ENCODE assay signal across 8 mouse cellular contexts in the genomic region with DNA sequence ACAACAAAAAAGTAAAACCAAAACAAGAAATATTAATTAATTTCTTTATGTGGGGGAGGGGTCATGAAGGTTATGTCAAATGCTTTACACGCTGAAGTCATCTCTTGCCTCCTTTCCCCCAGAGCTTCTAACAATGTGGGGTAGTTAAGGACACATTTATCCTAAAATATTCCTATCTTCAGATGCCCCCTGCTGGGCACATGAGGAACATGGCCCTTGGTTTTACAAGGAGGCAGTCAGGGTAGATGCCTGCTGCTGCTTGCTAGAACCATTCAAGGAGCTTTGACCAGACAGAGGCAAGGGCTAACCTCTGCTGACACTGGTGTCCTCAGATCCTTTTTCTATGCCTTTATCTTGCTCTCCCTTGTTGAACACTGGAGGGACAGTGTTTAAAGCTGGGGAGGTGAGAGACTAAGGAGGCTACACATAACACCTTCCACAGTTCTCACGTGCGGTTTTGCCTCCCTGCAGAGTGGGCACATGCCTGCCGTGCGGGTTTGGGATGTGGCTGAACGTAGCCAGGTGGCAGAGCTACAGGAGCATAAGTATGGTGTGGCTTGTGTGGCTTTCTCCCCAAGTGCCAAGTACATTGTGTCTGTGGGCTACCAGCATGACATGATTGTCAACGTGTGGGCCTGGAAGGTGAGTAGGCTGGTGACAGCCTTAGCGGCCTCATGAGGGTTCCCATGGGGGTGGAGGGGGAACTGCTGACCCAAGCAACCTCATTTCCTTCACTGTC. TPM values are rescaled to one million over a fixed set of nuclear protein-coding genes. Genes with fewer than 3 reads are reported as not detected.
DNase-seq lines count a peak whose midpoint lies in the region; ATAC-seq and TF ChIP-seq lines count a peak whose summit lies in the region.

No protein-coding gene starts in this region.

- H3K4me2 ChIP-seq in liver, embryonic 11.5 days = no peak overlapping the region
- no peak overlapping the region for H3K4me2 ChIP-seq in lung, postnatal 0 days (replicated peaks; ENCODE audit: low read depth, low read length)

- no peak overlapping the region for H3K9ac ChIP-seq in liver, adult 2 months (ENCODE audit: low read depth, low read length)
- H3K9ac ChIP-seq in liver, embryonic 11.5 days (ENCODE audit: low read depth, low read length) = no peak overlapping the region
- H3K9ac ChIP-seq in lung, postnatal 0 days (replicated peaks; ENCODE audit: low read depth) = no peak overlapping the region

- no peak overlapping the region for H3K4me3 ChIP-seq in liver, adult 2 months (ENCODE audit: insufficient read depth, low read depth, low read length)
- H3K4me3 ChIP-seq in liver, embryonic 11.5 days (ENCODE audit: low read depth, low read length) = no peak overlapping the region
- no peak overlapping the region for H3K4me3 ChIP-seq in lung, postnatal 0 days (ENCODE audit: low read depth, low read length)

- no peaks in the 10 kb centered on the region for H3K79me2 ChIP-seq in liver, adult 2 months (ENCODE audit: control insufficient read depth, insufficient read depth, low read length)

- ATAC-seq in liver, embryonic 11.5 days (replicated peaks; ENCODE audit: low FRiP score) = no peak
- ATAC-seq in lung, postnatal 0 days = peak; percentile 44; the same call in 1 of the 2 replicates

- H3K27me3 ChIP-seq in liver, adult 2 months (ENCODE audit: control insufficient read depth, insufficient read depth, low read length) = no peaks in the 10 kb centered on the region
- H3K27me3 ChIP-seq in liver, embryonic 11.5 days (replicated peaks; ENCODE audit: control insufficient read depth, insufficient read depth, low read length) = no peaks in the 10 kb centered on the region
- H3K27me3 ChIP-seq in lung, postnatal 0 days (replicated peaks; ENCODE audit: insufficient read depth, low read length) = no peaks in the 10 kb centered on the region

- TF ChIP-seq POLR2A in liver, adult 2 months (IDR thresholded peaks at IDR 0.05; ENCODE audit: extremely low read depth, insufficient read depth, low read length) = no peak

- WGBS in liver, adult 2 months = 83% methylated on average over 8 of the region's 8 CpGs
- 77% methylated on average over 8 of the region's 8 CpGs for WGBS in liver, embryonic 11.5 days
- WGBS in lung, postnatal 0 days = 74% methylated on average over 8 of the region's 8 CpGs

- no peak overlapping the region for H3K27ac ChIP-seq in liver, adult 2 months (replicated peaks; ENCODE audit: insufficient read depth, low read depth, low read length)
- H3K27ac ChIP-seq in liver, embryonic 11.5 days (ENCODE audit: low read depth, low read length) = no peak overlapping the region
- no peak overlapping the region for H3K27ac ChIP-seq in lung, postnatal 0 days (ENCODE audit: low read length)

- no peaks in the 10 kb centered on the region; the same call in 1 of the 2 replicates for H3K4me1 ChIP-seq in liver, adult 2 months (ENCODE audit: control insufficient read depth, insufficient read depth, low read length)
- no peaks in the 10 kb centered on the region; the same call in 1 of the 2 replicates for H3K4me1 ChIP-seq in liver, embryonic 11.5 days (replicated peaks; ENCODE audit: control insufficient read depth, insufficient read depth, low read length)
- H3K4me1 ChIP-seq in lung, postnatal 0 days (ENCODE audit: insufficient read depth, low read depth, low read length) = no peaks in the 10 kb centered on the region

- peaks cover 6% of the 10 kb centered on the region; the same call in 1 of the 2 replicates for H3K36me3 ChIP-seq in liver, adult 2 months (ENCODE audit: control insufficient read depth, insufficient read depth, low read length)
- no peaks in the 10 kb centered on the region; the same call in 1 of the 2 replicates for H3K36me3 ChIP-seq in liver, embryonic 11.5 days (ENCODE audit: control insufficient read depth, insufficient read depth, low read length)
- peaks cover 16% of the 10 kb centered on the region; the same call in 1 of the 2 replicates for H3K36me3 ChIP-seq in lung, postnatal 0 days (ENCODE audit: insufficient read depth, low read length)

- peak; percentile 47 for DNase-seq in liver, adult 2 months (ENCODE audit: extremely low read depth, low read depth, low spot score)
- no peak for DNase-seq in liver, embryonic 11.5 days (ENCODE audit: low spot score)
- DNase-seq in R1 (ENCODE audit: low read depth, low spot score) = peak; percentile 68
- peak; percentile 53 to 55 for DNase-seq in cerebellum, postnatal 36 days
- peak; percentile 58 for DNase-seq in heart, adult 8-10 months (ENCODE audit: low spot score)
- peak; percentile 68 to 85 for DNase-seq in kidney, postnatal 36 days
- DNase-seq in lung, postnatal 0 days (ENCODE audit: low spot score) = peak; percentile 83
- peak; percentile 35 to 68 for DNase-seq in spleen, postnatal 4 days (ENCODE audit: low spot score in 2 of 2)

- TF ChIP-seq EP300 in lung, postnatal 0 days (IDR thresholded peaks at IDR 0.05) = no peak

- TF ChIP-seq CTCF in liver, adult 2 months (IDR thresholded peaks at IDR 0.05; ENCODE audit: low read depth, low read length) = peak; percentile 60; the same call in 1 of the 2 replicates
- peak; percentile 90 for TF ChIP-seq CTCF in lung, postnatal 0 days (IDR thresholded peaks at IDR 0.05)

- H3K9me3 ChIP-seq in liver, embryonic 11.5 days (ENCODE audit: control insufficient read depth, low read length) = no peaks in the 10 kb centered on the region
- H3K9me3 ChIP-seq in lung, postnatal 0 days (ENCODE audit: low read length) = no peaks in the 10 kb centered on the region

RNA-seq across cellular contexts. Expression of a gene that starts 15.7 kb away (rescaled TPM):
- total RNA-seq in liver, adult 2 months (2014; rRNA removed) = 1.7 and 2.8 TPM in 2 replicates
- 4.6 and 6.5 TPM in 2 replicates for polyA plus RNA-seq in liver, adult 2 months (2012; rRNA removed)
- polyA plus RNA-seq in liver, embryonic 11.5 days (2014; fragmentation: Nextera tagmentation; extraction: Ambion mirVana) = 13.5 and 16.3 TPM in 2 replicates
- 1 to 10 TPM; 6.6 to 8.6 (median 7.2) TPM for total RNA-seq in heart, adult 8-10 months (2022)
- 18.1 and 22.6 TPM in 2 replicates for polyA plus RNA-seq in lung, postnatal 0 days (2015; fragmentation: Nextera tagmentation; extraction: Ambion mirVana)

RNA-seq across cellular contexts. Expression of a gene that starts 15.7 kb away (rescaled TPM):
- 0.13 and 1.5 TPM in 2 replicates for total RNA-seq in liver, adult 2 months (2014; rRNA removed)
- 0.91 and 1.8 TPM in 2 replicates for polyA plus RNA-seq in liver, adult 2 months (2012; rRNA removed)
- 1.1 and 1.9 TPM in 2 replicates for polyA plus RNA-seq in liver, embryonic 11.5 days (2014; fragmentation: Nextera tagmentation; extraction: Ambion mirVana)
- total RNA-seq in heart, adult 8-10 months (2022) = under 1 TPM; 0.16 to 0.59 (median 0.21) TPM
- 0.69 and 0.70 TPM in 2 replicates for polyA plus RNA-seq in lung, postnatal 0 days (2015; fragmentation: Nextera tagmentation; extraction: Ambion mirVana)

RNA-seq across cellular contexts. Expression of a gene that starts 21.6 kb away (rescaled TPM):
- 0.37 and 1.7 TPM in 2 replicates for total RNA-seq in liver, adult 2 months (2014; rRNA removed)
- 2.0 and 2.4 TPM in 2 replicates for polyA plus RNA-seq in liver, adult 2 months (2012; rRNA removed)
- 1.9 and 2.3 TPM in 2 replicates for polyA plus RNA-seq in liver, embryonic 11.5 days (2014; fragmentation: Nextera tagmentation; extraction: Ambion mirVana)
- total RNA-seq in heart, adult 8-10 months (2022) = 1 to 10 TPM in 3 of 4 experiments, under 1 TPM in 1; 0.72 to 1.8 (median 1.3) TPM
- polyA plus RNA-seq in lung, postnatal 0 days (2015; fragmentation: Nextera tagmentation; extraction: Ambion mirVana) = 0.18 and 0.92 TPM in 2 replicates

RNA-seq across cellular contexts. Expression of a gene that starts 39.1 kb away (rescaled TPM):
- 2.9 and 3.3 TPM in 2 replicates for total RNA-seq in liver, adult 2 months (2014; rRNA removed)
- 2.2 and 4.6 TPM in 2 replicates for polyA plus RNA-seq in liver, adult 2 months (2012; rRNA removed)
- 1.7 TPM in 2 replicates for polyA plus RNA-seq in liver, embryonic 11.5 days (2014; fragmentation: Nextera tagmentation; extraction: Ambion mirVana)
- 1 to 10 TPM; 6.9 to 8.5 (median 8.3) TPM for total RNA-seq in heart, adult 8-10 months (2022)
- 2.5 and 2.6 TPM in 2 replicates for polyA plus RNA-seq in lung, postnatal 0 days (2015; fragmentation: Nextera tagmentation; extraction: Ambion mirVana)
